In the genomic region with DNA sequence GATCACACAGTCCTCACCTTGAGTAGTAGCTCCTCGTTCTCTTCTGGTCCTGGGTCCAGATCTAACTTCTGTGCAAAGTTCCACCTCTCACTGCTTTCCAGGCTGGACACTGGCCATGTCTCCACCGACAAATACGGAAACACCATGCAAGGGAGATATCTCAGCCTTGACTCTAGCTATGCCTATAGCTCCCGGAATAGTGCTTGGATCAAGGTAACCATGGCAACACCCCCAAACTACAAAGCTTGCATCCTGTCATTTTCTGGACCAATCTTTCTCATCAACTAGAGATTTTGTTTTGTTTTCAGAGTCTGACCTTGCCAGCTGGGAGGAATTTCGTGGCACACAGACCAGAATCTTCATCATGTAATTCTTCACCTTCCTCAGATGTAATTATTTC, we compare ENCODE assay signal across 18 mouse cellular contexts.
"Had no signal": no experiment of that assay in that cellular context is flagged by ENCODE, and none has a peak within 500 bp of the region (broad histone marks: within the 10 kb centered on the region; RNA-seq: fewer than 3 reads in every experiment).

No protein-coding gene starts in this region.

- H3K4me3 ChIP-seq: lung, embryonic 15.5 days; megakaryocyte, embryonic 14.5 days; midbrain, embryonic 13.5 days; midbrain, embryonic 15.5 days; neural tube, embryonic 12.5 days; stomach, embryonic 15.5 days had no signal

- H3K9me3 ChIP-seq: lung, embryonic 15.5 days; midbrain, embryonic 13.5 days; midbrain, embryonic 15.5 days; neural tube, embryonic 12.5 days; stomach, embryonic 15.5 days had no signal

- H3K27me3 ChIP-seq: lung, embryonic 15.5 days; midbrain, embryonic 13.5 days; midbrain, embryonic 15.5 days; neural tube, embryonic 12.5 days; stomach, embryonic 15.5 days had no signal

- H3K36me3 ChIP-seq: lung, embryonic 15.5 days; midbrain, embryonic 13.5 days; midbrain, embryonic 15.5 days; neural tube, embryonic 12.5 days; stomach, embryonic 15.5 days had no signal

- DNase-seq: lung, adult 2 months; lung, postnatal 14 days; lung, postnatal 36 days; right cerebral cortex, postnatal 25 days; thymus, adult 2 months; thymus, postnatal 25 days; thymus, postnatal 4 days had no signal

- H3K4me1 ChIP-seq: lung, embryonic 15.5 days; midbrain, embryonic 13.5 days; midbrain, embryonic 15.5 days; neural tube, embryonic 12.5 days; stomach, embryonic 15.5 days had no signal

- H3K4me2 ChIP-seq: lung, embryonic 15.5 days; midbrain, embryonic 11.5 days; midbrain, embryonic 13.5 days; midbrain, embryonic 15.5 days; neural tube, embryonic 12.5 days; stomach, embryonic 15.5 days had no signal

- H3K9ac ChIP-seq: liver, embryonic 14.5 days; lung, embryonic 15.5 days; midbrain, embryonic 13.5 days; midbrain, embryonic 15.5 days; neural tube, embryonic 12.5 days; stomach, embryonic 15.5 days had no signal

- H3K27ac ChIP-seq: liver, embryonic 14.5 days; lung, embryonic 15.5 days; macrophage; midbrain, embryonic 13.5 days; midbrain, embryonic 15.5 days; neural tube, embryonic 12.5 days; stomach, embryonic 15.5 days; stomach, postnatal 0 days had no signal

- ATAC-seq: lung, postnatal 0 days; midbrain, embryonic 13.5 days; midbrain, embryonic 15.5 days had no signal
